Mouse (Mus musculus) erythroblast, embryonic 14.5 days (primary cell): Measurements from ENCODE around the gene Cecr2. TPM values are rescaled to one million over a fixed set of nuclear protein-coding genes. Genes with fewer than 3 reads are reported as not detected.

Experiments
- H3K27me3 ChIP-seq: 2 replicates; pipeline ENCODE4 v1.6.1; 2012; ENCODE audit warnings: inconsistent platforms; ENCODE audit not compliant: control insufficient read depth
- H3K36me3 ChIP-seq: 2 replicates; pipeline ENCODE4 v1.6.1; 2012; ENCODE audit warnings: mild to moderate bottlenecking, inconsistent platforms; ENCODE audit not compliant: control insufficient read depth
- H3K4me1 ChIP-seq: 2 replicates; pipeline ENCODE4 v1.6.1; 2012; ENCODE audit warnings: inconsistent platforms; ENCODE audit not compliant: control insufficient read depth
- H3K4me3 ChIP-seq: replicated peaks from 2 replicates; pipeline ENCODE3; 2012; ENCODE audit warnings: moderate library complexity, mild to moderate bottlenecking, inconsistent platforms
- H3K9me3 ChIP-seq: 2 replicates; pipeline ENCODE4 v1.6.1; 2012; ENCODE audit warnings: low read length, inconsistent platforms, mixed read lengths; ENCODE audit not compliant: control insufficient read depth
- GATA1 ChIP-seq: IDR thresholded peaks from 2 replicates; pipeline ENCODE4 v1.6.1; 2012; ENCODE audit warnings: low read length, inconsistent platforms, mixed read lengths
- TAL1 ChIP-seq: IDR thresholded peaks from 3 replicates; pipeline ENCODE4 v1.6.1; 2012; ENCODE audit warnings: low read length, inconsistent platforms, mixed read lengths
- polyA plus RNA-seq: library from polyadenylated mRNA; stranded (reverse); fragments of >175 nt; gene quantifications from 2 replicates; pipeline ENCODE4 v1.2.3, GENCODE M21; 2012

Gene Cecr2
- polyA plus RNA-seq, 1 experiment: 1.9 TPM

GRCm38 (mm10) chr6:120686872-120687650 lies 20.9 kb downstream of the Cecr2 start:
- Histone ChIP-seq H3K9me3 (no peaks in the 10 kb centered on the region), H3K4me1 (peaks cover 37% of the 10 kb centered on the region), H3K4me3 (no peak overlapping the region), H3K36me3 (peaks cover 4% of the 10 kb centered on the region), H3K27me3 (no peaks in the 10 kb centered on the region)
- TF ChIP-seq TAL1: no peak
- no peak for TF ChIP-seq GATA1

- no peaks in the 10 kb centered on the region for H3K9me3 ChIP-seq
- no peaks in the 10 kb centered on the region for H3K27me3 ChIP-seq
- TF ChIP-seq GATA1: no peak
- no peak for TF ChIP-seq TAL1
- H3K4me3 ChIP-seq: no peak overlapping the region
- peaks cover 22% of the 10 kb centered on the region for H3K4me1 ChIP-seq
- H3K36me3 ChIP-seq: peaks cover 11% of the 10 kb centered on the region
These were observed 34.1 kb downstream of the Cecr2 start for GRCm38 (mm10) chr6:120700221-120700620.

- Histone ChIP-seq H3K9me3 (no peaks in the 10 kb centered on the region), H3K36me3 (no peaks in the 10 kb centered on the region), H3K4me1 (peaks cover 19% of the 10 kb centered on the region), H3K27me3 (no peaks in the 10 kb centered on the region), H3K4me3 (no peak overlapping the region)
- TF ChIP-seq TAL1: no peak
- TF ChIP-seq GATA1: no peak
These were observed 38.2 kb downstream of the Cecr2 start for GRCm38 (mm10) chr6:120704376-120704775.

DNA sequence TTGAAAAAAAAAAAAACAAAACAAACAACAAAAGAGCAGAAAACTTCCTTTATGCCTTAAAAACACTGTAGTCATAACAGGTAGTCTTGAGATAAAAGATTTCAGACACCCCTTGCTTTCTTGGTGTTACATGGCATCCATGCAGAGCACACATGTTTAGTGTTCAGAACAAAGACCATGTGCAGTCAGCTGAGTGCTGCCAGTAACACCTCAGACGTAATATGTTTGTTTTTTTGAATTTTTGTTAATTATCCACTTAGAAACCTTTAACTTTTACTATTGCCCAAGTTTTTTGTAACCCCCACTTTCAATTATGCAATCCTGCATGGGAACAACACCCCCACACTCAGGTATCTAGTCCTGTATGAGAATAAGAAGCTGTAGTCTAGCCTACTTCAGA lies 42.6 kb downstream of the Cecr2 start:
- H3K4me1 ChIP-seq: peaks cover 12% of the 10 kb centered on the region
- no peaks in the 10 kb centered on the region for H3K27me3 ChIP-seq
- TF ChIP-seq GATA1: no peak
- no peak for TF ChIP-seq TAL1
- no peak overlapping the region for H3K4me3 ChIP-seq
- H3K36me3 ChIP-seq: peaks cover 2% of the 10 kb centered on the region
- H3K9me3 ChIP-seq: no peaks in the 10 kb centered on the region

DNA sequence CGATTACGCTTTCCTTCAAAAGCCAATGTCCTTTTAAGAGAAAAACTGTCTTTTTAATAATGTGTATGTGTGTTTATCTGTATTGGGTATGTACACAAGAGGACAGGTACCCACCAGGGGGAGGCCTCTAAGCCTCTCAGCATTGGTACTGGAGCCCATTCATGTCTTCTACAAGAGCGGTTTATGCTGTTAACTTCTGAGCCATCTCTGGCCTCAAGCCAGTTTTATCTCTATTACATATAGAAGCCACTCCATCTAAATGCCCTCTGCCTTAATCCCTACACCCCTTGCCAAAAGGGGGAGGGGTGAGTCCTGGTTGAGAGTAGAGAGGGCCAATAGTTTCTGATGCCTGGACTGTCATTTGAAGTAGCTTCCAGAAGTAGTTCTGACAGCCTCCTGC lies 48.6 kb downstream of the Cecr2 start:
- Histone ChIP-seq H3K9me3 (no peaks in the 10 kb centered on the region), H3K4me3 (no peak overlapping the region)
- TF ChIP-seq TAL1: no peak
- no peak for TF ChIP-seq GATA1

GRCm38 (mm10) chr6:120715227-120715626 lies 49.1 kb downstream of the Cecr2 start:
- Histone ChIP-seq H3K9me3 (no peaks in the 10 kb centered on the region), H3K4me1 (peaks cover 18% of the 10 kb centered on the region), H3K4me3 (no peak overlapping the region), H3K36me3 (peaks cover under 1% of the 10 kb centered on the region; the same call in 1 of the 2 replicates), H3K27me3 (no peaks in the 10 kb centered on the region)
- TF ChIP-seq GATA1: no peak
- TF ChIP-seq TAL1: no peak

More for the DNA sequence above, 48.6 kb downstream of the Cecr2 start:
- peaks cover under 1% of the 10 kb centered on the region for H3K36me3 ChIP-seq
- H3K4me1 ChIP-seq: peaks cover 18% of the 10 kb centered on the region
- no peaks in the 10 kb centered on the region for H3K27me3 ChIP-seq

DNA sequence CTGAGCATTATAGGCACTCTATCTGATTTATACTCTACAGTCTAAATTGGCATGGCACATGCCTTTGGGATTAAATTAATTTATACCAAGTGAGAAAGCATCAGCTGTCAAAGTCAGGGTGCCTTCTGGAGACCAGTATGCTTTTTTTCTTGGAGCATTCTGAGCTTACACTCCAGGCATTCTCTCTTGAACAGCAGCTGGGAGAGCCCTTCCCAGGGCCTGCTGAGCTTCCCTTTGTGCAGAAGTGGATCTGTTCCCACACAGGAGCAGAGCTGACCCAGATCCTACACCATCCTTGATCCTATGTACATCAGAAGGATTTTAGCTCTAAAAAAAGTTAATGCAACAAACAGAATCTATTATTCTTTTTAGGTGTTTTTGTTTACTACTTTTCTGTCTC lies 49.7 kb downstream of the Cecr2 start:
- H3K36me3 ChIP-seq: peaks cover 6% of the 10 kb centered on the region
- no peaks in the 10 kb centered on the region for H3K27me3 ChIP-seq
- no peak for TF ChIP-seq TAL1
- no peak for TF ChIP-seq GATA1
- peaks cover 22% of the 10 kb centered on the region for H3K4me1 ChIP-seq
- no peak overlapping the region for H3K4me3 ChIP-seq
- H3K9me3 ChIP-seq: no peaks in the 10 kb centered on the region

DNA sequence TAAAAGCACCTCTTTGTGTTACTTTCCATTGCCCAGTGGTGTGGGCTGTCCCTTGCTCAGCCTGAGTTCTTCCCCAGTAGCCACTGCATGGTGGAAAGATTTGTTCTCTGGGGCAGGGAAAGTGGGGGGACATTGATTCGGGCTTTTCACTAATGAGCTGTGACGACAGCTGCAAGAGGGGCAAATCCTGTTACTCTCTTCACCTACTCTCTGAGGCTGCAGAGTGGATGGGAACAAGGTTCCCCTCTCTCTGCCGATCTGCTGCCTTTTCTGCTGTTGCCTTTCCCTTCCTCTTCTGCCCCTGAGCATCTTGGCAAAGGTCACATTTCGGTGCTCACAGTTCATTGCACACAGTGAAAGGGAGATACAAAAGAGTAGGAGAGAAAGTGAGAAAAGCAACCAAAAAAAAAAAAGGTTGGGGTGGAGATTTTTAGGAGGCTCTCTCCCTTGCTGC lies 50.4 kb downstream of the Cecr2 start:
- no peak overlapping the region for H3K4me3 ChIP-seq
- H3K9me3 ChIP-seq: no peaks in the 10 kb centered on the region
- H3K27me3 ChIP-seq: no peaks in the 10 kb centered on the region
- H3K36me3 ChIP-seq: peaks cover 11% of the 10 kb centered on the region
- TF ChIP-seq TAL1 (no peak), GATA1 (no peak)
- peaks cover 22% of the 10 kb centered on the region for H3K4me1 ChIP-seq

DNA sequence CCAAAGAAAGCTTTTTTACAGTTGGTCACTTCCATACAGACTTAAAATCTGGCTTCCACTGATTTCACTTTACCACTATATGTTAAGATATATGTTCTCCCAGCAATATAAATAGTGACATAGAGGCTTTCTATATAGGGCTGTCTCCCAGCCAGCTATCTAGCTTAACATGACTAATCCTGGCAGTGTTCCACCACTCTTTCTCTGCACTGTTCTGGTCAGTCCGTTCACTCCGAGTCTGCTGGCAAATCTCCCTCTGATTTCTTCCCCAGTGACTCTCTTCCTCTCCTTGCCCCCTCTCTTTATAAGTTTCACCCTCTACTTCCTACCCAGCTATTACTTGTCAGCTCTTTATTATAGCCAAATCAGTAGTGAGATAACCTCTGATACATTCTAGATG lies 59.8 kb downstream of the Cecr2 start:
- TF ChIP-seq TAL1 (no peak), GATA1 (no peak)

More for the DNA sequence above, 59.8 kb downstream of the Cecr2 start:
- no peaks in the 10 kb centered on the region for H3K9me3 ChIP-seq
- H3K4me3 ChIP-seq: no peak overlapping the region
- H3K27me3 ChIP-seq: no peaks in the 10 kb centered on the region
- H3K4me1 ChIP-seq: peaks cover 7% of the 10 kb centered on the region
- H3K36me3 ChIP-seq: peaks cover 65% of the 10 kb centered on the region
